Mouse (Mus musculus): ENCODE measurements around the gene Cdk7. TPM values are rescaled to one million over a fixed set of nuclear protein-coding genes. Genes with fewer than 3 reads are reported as not detected.
"Not testable (repeated sequence)": the region's sequence is repeated elsewhere in the genome, so short reads cannot be mapped to it uniquely, and the experiment has no call there.

Cdk7 gene
- polyA plus RNA-seq, 1 experiment from 2014 or later = 66.3 TPM

GRCm38 (mm10) chr13:100731462-100732046, 815 bp upstream of the Cdk7 start:
- H3K4me1 ChIP-seq (ENCODE audit: control insufficient read depth, insufficient read depth, low read length); ATAC-seq (ENCODE audit: low FRiP score); H3K9me3 ChIP-seq (ENCODE audit: control insufficient read depth, low read length); H3K4me3 ChIP-seq (ENCODE audit: low read depth, low read length); H3K27me3 ChIP-seq (ENCODE audit: control insufficient read depth, insufficient read depth, low read length); H3K9ac ChIP-seq (ENCODE audit: low read length); DNase-seq (ENCODE audit: low spot score, missing footprints); H3K4me2 ChIP-seq; H3K36me3 ChIP-seq (ENCODE audit: control insufficient read depth, insufficient read depth, low read length); H3K27ac ChIP-seq (ENCODE audit: low read depth, low read length): not testable (repeated sequence)
- WGBS = 93% methylated on average over 5 of the region's 6 CpGs

GRCm38 (mm10) chr13:100730153-100730860, 432 bp downstream of the Cdk7 start:
- Histone ChIP-seq H3K9me3 (ENCODE audit: control insufficient read depth, low read length) (no peaks in the 10 kb centered on the region), H3K27me3 (ENCODE audit: control insufficient read depth, insufficient read depth, low read length) (no peaks in the 10 kb centered on the region)
- DNase-seq (ENCODE audit: low spot score, missing footprints) = no peak

GRCm38 (mm10) chr13:100728530-100728929, 2.2 kb downstream of the Cdk7 start:
- H3K36me3 ChIP-seq (ENCODE audit: control insufficient read depth, insufficient read depth, low read length); H3K4me2 ChIP-seq; H3K4me3 ChIP-seq (ENCODE audit: low read depth, low read length); H3K27ac ChIP-seq (ENCODE audit: low read depth, low read length); H3K9ac ChIP-seq (ENCODE audit: low read length); ATAC-seq (ENCODE audit: low FRiP score); H3K27me3 ChIP-seq (ENCODE audit: control insufficient read depth, insufficient read depth, low read length); H3K4me1 ChIP-seq (ENCODE audit: control insufficient read depth, insufficient read depth, low read length); DNase-seq (ENCODE audit: low spot score, missing footprints); H3K9me3 ChIP-seq (ENCODE audit: control insufficient read depth, low read length): not testable (repeated sequence)
- WGBS = 93% methylated on average over 4 of the region's 4 CpGs

More at GRCm38 (mm10) chr13:100730153-100730860, 432 bp downstream of the Cdk7 start:
- Histone ChIP-seq H3K4me1 (ENCODE audit: control insufficient read depth, insufficient read depth, low read length) (peaks cover 6% of the 10 kb centered on the region; the same call in 1 of the 2 replicates), H3K27ac (ENCODE audit: low read depth, low read length) (peak overlapping the region; percentile 63), H3K36me3 (ENCODE audit: control insufficient read depth, insufficient read depth, low read length) (peaks cover 6% of the 10 kb centered on the region; the same call in 1 of the 2 replicates), H3K9ac (ENCODE audit: low read length) (peak overlapping the region; percentile 89), H3K4me2 (peak overlapping the region; percentile 59), H3K4me3 (ENCODE audit: low read depth, low read length) (peak overlapping the region; percentile 87)
- WGBS = 2% methylated on average over 30 of the region's 30 CpGs
- no peak for ATAC-seq (ENCODE audit: low FRiP score)

GRCm38 (mm10) chr13:100728086-100728485, 2.7 kb downstream of the Cdk7 start:
- no peak for DNase-seq (ENCODE audit: low spot score, missing footprints)
- H3K4me2 ChIP-seq = no peak overlapping the region
- H3K4me1 ChIP-seq (ENCODE audit: control insufficient read depth, insufficient read depth, low read length) = peaks cover 6% of the 10 kb centered on the region; the same call in 1 of the 2 replicates
- 96% methylated on average over 5 of the region's 5 CpGs for WGBS
- H3K9ac ChIP-seq (ENCODE audit: low read length) = no peak overlapping the region
- peaks cover 3% of the 10 kb centered on the region; the same call in 1 of the 2 replicates for H3K36me3 ChIP-seq (ENCODE audit: control insufficient read depth, insufficient read depth, low read length)
- H3K9me3 ChIP-seq (ENCODE audit: control insufficient read depth, low read length) = no peaks in the 10 kb centered on the region
- H3K4me3 ChIP-seq (ENCODE audit: low read depth, low read length) = no peak overlapping the region
- no peak for ATAC-seq (ENCODE audit: low FRiP score)
- H3K27me3 ChIP-seq (ENCODE audit: control insufficient read depth, insufficient read depth, low read length) = no peaks in the 10 kb centered on the region
- no peak overlapping the region for H3K27ac ChIP-seq (ENCODE audit: low read depth, low read length)

GRCm38 (mm10) chr13:100725194-100725593, 5.5 kb downstream of the Cdk7 start:
- H3K9me3 ChIP-seq (ENCODE audit: control insufficient read depth, low read length) = no peaks in the 10 kb centered on the region
- ATAC-seq (ENCODE audit: low FRiP score) = no peak
- no peak overlapping the region for H3K27ac ChIP-seq (ENCODE audit: low read depth, low read length)
- H3K4me1 ChIP-seq (ENCODE audit: control insufficient read depth, insufficient read depth, low read length) = peaks cover 6% of the 10 kb centered on the region; the same call in 1 of the 2 replicates
- WGBS = 92% methylated on average over 10 of the region's 10 CpGs
- H3K9ac ChIP-seq (ENCODE audit: low read length) = no peak overlapping the region
- H3K4me3 ChIP-seq (ENCODE audit: low read depth, low read length) = no peak overlapping the region
- peaks cover 8% of the 10 kb centered on the region; the same call in 1 of the 2 replicates for H3K36me3 ChIP-seq (ENCODE audit: control insufficient read depth, insufficient read depth, low read length)
- DNase-seq (ENCODE audit: low spot score, missing footprints) = peak; percentile 17
- no peaks in the 10 kb centered on the region for H3K27me3 ChIP-seq (ENCODE audit: control insufficient read depth, insufficient read depth, low read length)
- no peak overlapping the region for H3K4me2 ChIP-seq

GRCm38 (mm10) chr13:100724051-100724754, 6.5 kb downstream of the Cdk7 start:
- WGBS = 89% methylated on average over 7 of the region's 7 CpGs
- ATAC-seq (ENCODE audit: low FRiP score) (no peak), DNase-seq (ENCODE audit: low spot score, missing footprints) (peak; percentile 45)
- H3K27me3 ChIP-seq (ENCODE audit: control insufficient read depth, insufficient read depth, low read length) = no peaks in the 10 kb centered on the region
- H3K36me3 ChIP-seq (ENCODE audit: control insufficient read depth, insufficient read depth, low read length) = peaks cover 9% of the 10 kb centered on the region; the same call in 1 of the 2 replicates
- no peak overlapping the region for H3K27ac ChIP-seq (ENCODE audit: low read depth, low read length)
- H3K4me1 ChIP-seq (ENCODE audit: control insufficient read depth, insufficient read depth, low read length) = no peaks in the 10 kb centered on the region
- no peaks in the 10 kb centered on the region for H3K9me3 ChIP-seq (ENCODE audit: control insufficient read depth, low read length)
- no peak overlapping the region for H3K4me2 ChIP-seq
- H3K4me3 ChIP-seq (ENCODE audit: low read depth, low read length) = no peak overlapping the region
- H3K9ac ChIP-seq (ENCODE audit: low read length) = no peak overlapping the region

- ATAC-seq (ENCODE audit: low FRiP score) = no peak
- peaks cover 12% of the 10 kb centered on the region; the same call in 1 of the 2 replicates for H3K36me3 ChIP-seq (ENCODE audit: control insufficient read depth, insufficient read depth, low read length)
- H3K27me3 ChIP-seq (ENCODE audit: control insufficient read depth, insufficient read depth, low read length) = no peaks in the 10 kb centered on the region
- 91% methylated on average over 5 of the region's 5 CpGs for WGBS
- H3K4me3 ChIP-seq (ENCODE audit: low read depth, low read length) = no peak overlapping the region
- H3K4me2 ChIP-seq = no peak overlapping the region
- DNase-seq (ENCODE audit: low spot score, missing footprints) = peak; percentile 12
- no peaks in the 10 kb centered on the region for H3K9me3 ChIP-seq (ENCODE audit: control insufficient read depth, low read length)
- H3K4me1 ChIP-seq (ENCODE audit: control insufficient read depth, insufficient read depth, low read length) = no peaks in the 10 kb centered on the region
- no peak overlapping the region for H3K9ac ChIP-seq (ENCODE audit: low read length)
- H3K27ac ChIP-seq (ENCODE audit: low read depth, low read length) = no peak overlapping the region
These were observed 9.1 kb downstream of the Cdk7 start for GRCm38 (mm10) chr13:100721656-100722055.

- 91% methylated on average over 6 of the region's 6 CpGs for WGBS
- Histone ChIP-seq H3K9me3 (ENCODE audit: control insufficient read depth, low read length) (no peaks in the 10 kb centered on the region), H3K4me3 (ENCODE audit: low read depth, low read length) (no peak overlapping the region), H3K36me3 (ENCODE audit: control insufficient read depth, insufficient read depth, low read length) (peaks cover 31% of the 10 kb centered on the region), H3K27ac (ENCODE audit: low read depth, low read length) (no peak overlapping the region), H3K4me2 (no peak overlapping the region), H3K27me3 (ENCODE audit: control insufficient read depth, insufficient read depth, low read length) (no peaks in the 10 kb centered on the region), H3K4me1 (ENCODE audit: control insufficient read depth, insufficient read depth, low read length) (no peaks in the 10 kb centered on the region), H3K9ac (ENCODE audit: low read length) (no peak overlapping the region)
- DNase-seq (ENCODE audit: low spot score, missing footprints) (peak; percentile 60), ATAC-seq (ENCODE audit: low FRiP score) (no peak)
These were observed 15.3 kb downstream of the Cdk7 start for GRCm38 (mm10) chr13:100715467-100715866.

- H3K4me2 ChIP-seq = no peak overlapping the region
- WGBS = 96% methylated on average over 7 of the region's 7 CpGs
These were observed 24.5 kb downstream of the Cdk7 start for GRCm38 (mm10) chr13:100706206-100706605.

More at GRCm38 (mm10) chr13:100706206-100706605, 24.5 kb downstream of the Cdk7 start:
- Histone ChIP-seq H3K4me1 (ENCODE audit: control insufficient read depth, insufficient read depth, low read length) (no peaks in the 10 kb centered on the region), H3K36me3 (ENCODE audit: control insufficient read depth, insufficient read depth, low read length) (peaks cover 22% of the 10 kb centered on the region), H3K27ac (ENCODE audit: low read depth, low read length) (no peak overlapping the region), H3K4me3 (ENCODE audit: low read depth, low read length) (no peak overlapping the region), H3K27me3 (ENCODE audit: control insufficient read depth, insufficient read depth, low read length) (no peaks in the 10 kb centered on the region), H3K9me3 (ENCODE audit: control insufficient read depth, low read length) (no peaks in the 10 kb centered on the region), H3K9ac (ENCODE audit: low read length) (no peak overlapping the region)
- no peak for ATAC-seq (ENCODE audit: low FRiP score)
- peak; percentile 71 for DNase-seq (ENCODE audit: low spot score, missing footprints)
